Mouse (Mus musculus) embryo, embryonic 10 days (tissue): ENCODE data around the gene Pias4.

Experiments
- DNase-seq: peaks from one replicate; pipeline ENCODE4 v3.0.0-alpha.2; 2015; ENCODE audit warnings: low spot score

The Pias4 gene

DNA sequence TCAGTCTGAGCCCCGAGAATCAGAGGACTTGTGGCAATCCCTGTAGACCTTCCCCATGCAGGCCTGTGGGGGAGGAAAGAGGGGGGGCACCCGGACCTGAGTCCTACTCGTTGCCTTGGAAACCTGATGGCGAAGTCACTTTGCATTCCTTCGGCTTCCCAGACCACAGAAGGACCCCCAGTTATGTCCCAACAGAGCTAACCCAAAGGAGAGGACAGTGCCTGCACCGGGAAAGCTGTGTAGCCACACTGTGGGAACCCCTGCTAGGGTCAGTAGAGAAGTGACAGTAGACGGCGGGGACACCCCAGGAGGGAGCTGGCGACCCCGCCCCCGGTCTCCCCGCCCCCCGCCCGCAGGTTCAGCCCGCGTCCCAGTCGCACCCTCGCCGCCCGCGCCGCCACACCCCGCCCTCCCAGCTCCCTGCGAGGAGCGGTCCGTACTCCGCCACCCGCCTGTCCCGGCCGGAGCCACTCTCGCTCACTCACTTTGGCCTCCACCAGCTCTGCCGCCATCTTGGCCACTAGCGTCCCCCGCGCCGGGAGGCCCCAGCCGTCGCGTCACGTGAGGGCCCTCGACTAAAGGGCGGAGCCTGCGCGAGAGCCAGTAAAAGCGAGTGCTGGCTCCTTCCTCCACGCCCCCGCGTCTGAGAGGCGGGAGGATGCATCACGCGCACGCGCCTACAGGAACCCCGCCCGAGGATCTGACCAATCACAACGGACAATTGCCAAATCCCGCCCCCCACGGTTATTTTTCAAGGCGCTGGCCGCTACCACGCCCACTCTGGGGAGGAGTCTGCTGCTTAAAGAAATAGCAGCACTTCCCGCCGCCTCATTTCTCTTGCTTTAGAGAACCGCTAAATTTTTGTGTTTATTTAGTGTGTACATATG is at the start of gene Pias4:
Gene Pias4 (minus strand): TSS at position 724 of the 887 bp plus-strand sequence.
- DNase-seq, result peak; percentile 99

GRCm38 (mm10) chr10:81217267-81217666 is 49.5 kb upstream of the Pias4 start:
- DNase-seq, result peak; percentile 49

DNA sequence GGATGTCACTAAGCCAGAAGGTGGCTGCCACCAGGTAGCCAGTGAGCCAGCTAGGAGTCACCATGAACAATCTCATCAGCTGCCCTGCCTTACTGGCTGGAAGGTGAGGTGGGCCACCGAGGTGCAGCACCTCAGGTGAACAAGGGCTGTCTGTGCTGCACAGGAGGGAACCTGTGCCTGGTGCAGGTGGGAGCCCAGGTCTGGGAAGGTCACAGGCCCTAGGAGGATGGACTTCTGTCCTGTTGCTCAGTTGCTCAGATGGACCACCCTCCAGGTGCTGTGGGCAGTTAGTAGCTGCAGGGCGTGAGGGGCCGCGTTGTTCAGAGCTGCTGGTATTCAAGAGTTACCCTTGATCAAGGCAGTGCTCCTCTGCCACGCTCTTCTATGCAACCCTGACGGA is 49.1 kb upstream of the Pias4 start:
- no peak for DNase-seq

GRCm38 (mm10) chr10:81216260-81216659 is 48.5 kb upstream of the Pias4 start:
- DNase-seq, result no peak

- no peak for DNase-seq
Observed at GRCm38 (mm10) chr10:81210154-81210553, 42.4 kb upstream of the Pias4 start.

GRCm38 (mm10) chr10:81204137-81204536 is 36.4 kb upstream of the Pias4 start:
- DNase-seq, result no peak

- no peak for DNase-seq
Observed at GRCm38 (mm10) chr10:81202978-81203720, 35.4 kb upstream of the Pias4 start.

DNA sequence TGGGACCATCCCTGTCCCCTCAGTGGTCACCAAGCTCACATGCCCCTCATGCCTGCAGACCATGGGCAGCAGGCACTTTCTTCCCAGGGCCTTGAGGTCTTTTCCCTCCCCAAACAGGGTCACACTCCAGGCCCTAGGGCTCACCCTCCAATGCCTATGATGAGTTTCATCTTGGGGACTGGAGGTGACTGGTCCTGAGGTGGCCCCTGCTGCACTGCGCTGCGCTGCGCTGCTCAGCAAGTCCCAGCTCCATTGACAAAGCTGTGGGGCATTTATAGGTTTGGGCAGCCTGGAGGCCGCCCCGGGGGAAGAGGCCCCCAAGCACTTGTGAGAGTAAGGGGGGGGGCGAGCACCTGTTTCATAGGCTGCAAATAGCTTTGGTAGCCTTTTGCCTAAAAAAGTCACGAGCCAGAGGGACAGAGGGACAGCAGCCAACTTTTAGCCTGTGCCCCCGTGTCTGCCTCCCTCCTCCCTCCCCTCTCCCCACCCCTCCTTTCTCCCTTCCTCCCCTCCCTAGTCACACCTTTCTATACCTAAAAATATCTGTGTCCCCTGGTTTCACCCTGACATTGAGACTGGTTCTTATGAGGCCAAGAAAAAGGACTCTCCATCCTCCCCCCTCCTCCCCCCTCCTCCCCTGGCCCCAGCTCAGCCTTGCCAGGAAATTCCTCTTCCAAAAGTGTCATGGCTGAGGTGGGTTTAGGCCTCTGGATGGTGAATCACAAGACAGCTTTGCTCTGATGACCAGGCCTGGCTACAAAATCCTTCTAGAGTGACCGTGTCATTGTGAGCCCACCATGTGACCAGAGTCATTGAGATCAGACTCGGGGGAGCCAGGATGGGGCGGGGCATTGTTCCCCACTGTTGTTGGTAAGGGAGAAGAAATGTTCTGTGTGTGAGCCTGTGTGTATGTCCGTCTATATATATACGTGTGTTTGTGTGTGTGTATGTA is 34.4 kb upstream of the Pias4 start, which contains the start of gene Nmrk2:
Gene Nmrk2 (minus strand): TSS at position 245 of the 952 bp plus-strand sequence.
- no peak for DNase-seq

- no peak for DNase-seq
Observed at GRCm38 (mm10) chr10:81200605-81201287, 33.0 kb upstream of the Pias4 start.

- DNase-seq, result no peak
Observed at GRCm38 (mm10) chr10:81200141-81200540, 32.4 kb upstream of the Pias4 start.

DNA sequence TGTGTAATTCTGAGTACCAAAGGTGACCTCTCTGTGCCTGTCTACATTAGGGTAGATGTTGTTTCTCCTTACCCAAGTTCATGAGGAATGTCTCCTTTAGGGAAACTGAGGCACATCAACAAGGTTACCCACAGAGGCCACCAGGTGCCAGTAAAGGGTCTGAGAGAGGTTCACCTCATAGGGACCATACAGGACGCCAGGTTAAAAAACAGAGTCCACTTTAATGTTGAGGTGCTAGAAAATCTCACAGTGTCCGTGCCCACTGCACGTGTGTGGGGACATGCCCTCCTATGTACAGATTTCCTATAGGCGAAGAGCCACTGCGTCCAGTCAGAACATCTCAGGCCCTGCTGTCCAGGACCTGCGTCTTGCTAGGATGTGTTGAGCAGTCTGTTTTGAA is 31.3 kb upstream of the Pias4 start:
- DNase-seq, result no peak

DNA sequence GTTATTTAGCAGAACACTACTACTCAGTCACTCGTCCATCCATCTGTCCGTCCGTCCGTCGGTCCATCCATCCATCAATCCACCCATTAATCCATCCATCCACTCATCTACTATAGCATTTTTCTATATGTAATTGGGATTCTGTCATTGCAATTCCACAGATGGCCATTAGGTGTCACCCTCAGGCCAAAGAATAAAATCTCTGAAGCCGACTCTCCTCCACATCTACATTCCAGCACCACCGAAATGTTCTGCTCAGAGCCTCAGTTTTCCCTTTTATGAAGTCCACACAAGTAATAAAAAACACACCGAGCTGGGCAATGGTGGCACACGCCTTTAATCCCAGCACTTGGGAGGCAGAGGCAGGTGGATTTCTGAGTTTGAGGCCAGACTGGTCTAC is 30.5 kb upstream of the Pias4 start:
- peak; percentile 74 for DNase-seq

DNA sequence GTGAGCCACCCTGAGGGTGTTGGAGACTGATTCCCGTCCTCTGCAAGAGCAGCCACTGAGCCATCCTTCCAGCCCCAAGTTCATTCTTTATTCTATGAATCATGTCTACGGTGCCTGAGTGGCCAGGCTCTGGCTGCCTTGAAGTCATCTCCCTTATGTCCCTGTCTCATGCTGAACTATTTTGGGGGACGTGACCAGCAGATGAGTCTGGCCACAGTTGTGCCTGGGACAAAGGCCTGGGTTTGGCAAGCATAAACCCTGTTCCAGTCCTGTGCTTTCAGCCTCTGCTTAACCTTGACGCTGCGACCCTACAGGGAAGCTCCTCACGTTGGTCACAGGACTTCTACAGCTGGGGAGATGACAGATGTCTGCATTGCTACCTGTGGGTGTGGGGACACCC is 29.6 kb upstream of the Pias4 start:
- no peak for DNase-seq

DNA sequence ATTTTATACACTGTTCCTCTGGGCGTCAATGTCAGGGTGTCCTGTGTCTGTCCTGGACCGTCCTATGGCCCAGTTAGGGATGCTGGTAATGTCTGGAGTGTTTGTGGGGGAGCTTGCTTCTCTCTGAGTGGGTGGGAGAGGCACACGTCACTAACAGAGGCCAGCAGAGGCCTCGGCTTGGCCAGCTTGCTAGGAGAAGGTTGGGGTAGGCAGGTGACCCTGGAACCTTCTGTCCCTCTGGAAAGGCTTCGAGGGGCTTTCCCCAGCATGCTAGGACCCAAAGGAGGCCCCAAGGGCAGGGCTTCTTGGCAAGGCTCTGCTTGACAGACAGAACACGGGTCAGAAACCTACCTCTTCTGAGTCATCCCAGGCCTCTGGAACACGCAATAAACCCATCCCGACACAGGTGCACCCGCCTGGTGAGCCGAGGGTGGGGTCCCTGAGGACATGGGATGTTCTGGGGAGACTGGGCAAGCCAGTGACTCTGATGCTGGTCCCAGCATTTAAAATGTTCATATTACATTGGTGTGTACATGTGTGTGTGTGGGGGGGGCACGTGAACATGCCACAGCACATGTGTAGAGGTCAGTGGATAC is 28.8 kb upstream of the Pias4 start:
- no peak for DNase-seq

GRCm38 (mm10) chr10:81195300-81195699 is 27.6 kb upstream of the Pias4 start:
- no peak for DNase-seq

DNA sequence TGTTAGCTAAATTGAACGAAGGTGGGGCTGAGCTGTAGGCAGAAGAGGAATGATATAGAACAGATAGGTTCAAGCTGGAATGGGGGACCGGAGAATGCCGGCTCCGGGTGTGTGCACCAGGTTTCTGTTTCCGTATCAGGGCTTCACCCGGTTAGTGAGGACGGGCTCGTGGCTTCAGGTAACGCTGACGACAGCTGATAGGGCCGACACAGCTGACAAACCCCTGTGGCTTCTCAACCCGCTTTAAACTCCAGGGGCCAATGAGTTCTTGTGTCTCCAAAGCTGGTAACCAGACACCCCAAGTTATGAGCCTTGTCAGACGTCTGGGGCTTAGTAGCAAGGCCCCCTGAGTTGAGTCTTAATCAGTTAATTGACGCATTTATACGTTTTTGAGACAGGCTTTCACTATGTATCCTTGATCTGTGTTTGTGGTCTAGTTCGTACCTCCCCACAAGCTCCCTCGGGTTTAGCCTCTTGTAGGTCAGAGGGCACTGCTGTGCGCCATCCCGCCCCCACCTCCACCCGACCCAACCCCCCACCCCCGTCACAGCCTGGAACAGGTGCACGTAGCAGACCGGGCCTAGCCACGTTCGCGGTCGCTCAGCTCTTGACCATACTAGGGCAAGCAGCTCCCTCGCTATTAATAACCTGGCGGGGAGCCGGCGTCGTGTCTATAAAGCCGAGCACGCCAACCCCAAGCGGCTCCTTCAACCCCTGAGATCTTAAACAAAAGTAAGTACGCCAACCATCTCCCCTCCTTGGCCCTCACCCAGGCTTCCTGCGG is 26.5 kb upstream of the Pias4 start:
- DNase-seq, result no peak

- DNase-seq, result peak; percentile 37
Observed at GRCm38 (mm10) chr10:81192968-81193501, 25.3 kb upstream of the Pias4 start.

DNA sequence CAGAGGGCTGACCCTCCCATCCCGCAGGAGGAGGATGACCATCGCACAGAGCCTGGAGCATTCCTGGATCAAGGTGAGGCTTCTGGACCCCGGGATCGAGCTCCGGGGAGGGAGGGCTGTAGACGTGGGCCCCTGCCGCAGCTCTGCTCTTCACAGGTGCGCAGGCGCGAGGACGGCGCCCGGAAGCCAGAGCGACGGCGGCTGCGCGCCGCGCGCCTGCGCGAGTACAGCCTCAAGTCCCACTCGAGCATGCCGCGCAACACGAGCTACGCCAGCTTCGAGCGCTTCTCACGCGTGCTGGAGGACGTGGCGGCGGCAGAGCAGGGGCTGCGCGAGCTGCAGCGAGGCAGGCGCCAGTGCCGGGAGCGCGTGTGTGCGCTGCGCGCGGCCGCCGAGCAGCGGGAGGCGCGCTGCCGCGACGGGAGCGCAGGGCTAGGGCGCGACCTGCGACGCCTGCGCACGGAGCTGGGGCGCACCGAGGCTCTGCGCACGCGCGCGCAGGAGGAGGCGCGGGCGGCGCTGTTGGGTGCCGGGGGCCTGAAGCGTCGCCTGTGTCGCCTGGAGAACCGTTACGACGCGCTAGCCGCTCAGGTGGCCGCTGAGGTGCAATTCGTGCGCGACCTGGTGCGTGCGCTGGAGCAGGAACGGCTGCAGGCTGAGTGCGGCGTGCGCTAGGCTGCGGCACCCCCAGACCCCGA is 24.7 kb upstream of the Pias4 start:
- peak; percentile 83 for DNase-seq

- no peak for DNase-seq
Observed at GRCm38 (mm10) chr10:81191342-81191982, 23.7 kb upstream of the Pias4 start.
